Mouse (Mus musculus): Measurements from ENCODE around the gene Prpf19.
A peak's percentile ranks its signal among the peaks of the same experiment; 100 is the strongest.

Gene Prpf19

DNA sequence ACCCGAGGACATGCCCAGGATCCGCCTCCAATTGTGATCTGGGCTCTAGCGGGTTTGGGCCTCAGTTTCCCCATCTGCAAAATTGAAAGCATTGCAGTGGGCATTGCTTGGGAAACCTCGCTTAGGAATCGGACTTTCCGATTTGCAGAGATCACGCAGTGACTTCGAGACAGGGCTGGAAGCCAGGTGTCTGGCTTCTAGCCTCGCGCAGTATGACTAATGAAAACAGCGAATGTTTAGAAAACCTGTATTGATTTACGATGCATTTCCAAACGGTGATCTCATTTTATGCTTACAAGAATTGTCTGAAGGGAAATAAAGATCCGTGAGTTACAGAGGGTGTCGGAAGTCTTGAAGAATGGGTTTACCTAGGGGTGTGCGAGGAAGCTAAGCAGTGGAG is 677 bp downstream of the Prpf19 start:
- no peak for DNase-seq (ENCODE audit: low spot score)

- DNase-seq (ENCODE audit: low spot score): no peak
Observed at GRCm38 (mm10) chr19:10896849-10897248, 1.8 kb downstream of the Prpf19 start.

DNA sequence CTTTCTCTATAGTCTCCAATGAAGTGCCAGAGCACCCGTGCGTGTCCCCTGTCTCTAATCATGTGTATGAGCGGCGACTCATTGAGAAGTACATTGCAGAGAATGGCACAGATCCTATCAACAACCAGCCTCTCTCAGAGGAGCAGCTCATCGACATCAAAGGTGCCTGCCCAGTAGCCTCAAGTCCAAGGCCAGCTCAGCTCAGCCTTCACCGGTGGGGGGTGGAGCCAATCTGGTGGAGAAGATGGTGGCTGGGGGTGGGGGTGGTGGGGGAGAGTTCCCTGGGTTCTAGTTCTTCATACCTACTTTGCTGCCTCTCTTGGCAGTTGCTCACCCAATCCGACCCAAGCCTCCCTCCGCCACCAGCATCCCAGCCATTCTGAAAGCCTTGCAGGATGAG is 2.5 kb downstream of the Prpf19 start:
- DNase-seq (ENCODE audit: low spot score): no peak

- no peak for DNase-seq (ENCODE audit: low spot score)
Observed at GRCm38 (mm10) chr19:10900315-10900714, 5.3 kb downstream of the Prpf19 start.

DNA sequence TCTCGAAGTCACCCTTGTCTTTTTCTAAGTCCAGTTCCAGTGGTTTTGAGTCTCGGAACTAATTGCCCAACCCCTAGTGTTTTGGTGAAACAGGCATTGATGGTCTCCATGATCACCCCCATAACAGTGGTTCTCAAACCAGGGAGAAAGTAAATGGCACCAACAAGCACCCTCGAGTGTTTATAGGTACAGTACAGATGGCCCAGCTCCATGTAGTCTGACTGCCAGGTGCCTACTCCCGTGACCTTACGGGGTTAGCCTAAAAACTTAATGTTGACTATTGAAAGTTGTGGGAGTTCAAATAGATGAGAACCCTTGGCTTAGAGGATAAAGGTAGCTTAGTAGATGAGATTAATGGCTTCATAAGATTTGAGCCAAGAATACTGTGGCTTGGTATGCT is 6.0 kb downstream of the Prpf19 start:
- no peak for DNase-seq (ENCODE audit: low spot score)

- DNase-seq (ENCODE audit: low spot score): no peak
Observed at GRCm38 (mm10) chr19:10904512-10904911, 9.5 kb downstream of the Prpf19 start.

DNA sequence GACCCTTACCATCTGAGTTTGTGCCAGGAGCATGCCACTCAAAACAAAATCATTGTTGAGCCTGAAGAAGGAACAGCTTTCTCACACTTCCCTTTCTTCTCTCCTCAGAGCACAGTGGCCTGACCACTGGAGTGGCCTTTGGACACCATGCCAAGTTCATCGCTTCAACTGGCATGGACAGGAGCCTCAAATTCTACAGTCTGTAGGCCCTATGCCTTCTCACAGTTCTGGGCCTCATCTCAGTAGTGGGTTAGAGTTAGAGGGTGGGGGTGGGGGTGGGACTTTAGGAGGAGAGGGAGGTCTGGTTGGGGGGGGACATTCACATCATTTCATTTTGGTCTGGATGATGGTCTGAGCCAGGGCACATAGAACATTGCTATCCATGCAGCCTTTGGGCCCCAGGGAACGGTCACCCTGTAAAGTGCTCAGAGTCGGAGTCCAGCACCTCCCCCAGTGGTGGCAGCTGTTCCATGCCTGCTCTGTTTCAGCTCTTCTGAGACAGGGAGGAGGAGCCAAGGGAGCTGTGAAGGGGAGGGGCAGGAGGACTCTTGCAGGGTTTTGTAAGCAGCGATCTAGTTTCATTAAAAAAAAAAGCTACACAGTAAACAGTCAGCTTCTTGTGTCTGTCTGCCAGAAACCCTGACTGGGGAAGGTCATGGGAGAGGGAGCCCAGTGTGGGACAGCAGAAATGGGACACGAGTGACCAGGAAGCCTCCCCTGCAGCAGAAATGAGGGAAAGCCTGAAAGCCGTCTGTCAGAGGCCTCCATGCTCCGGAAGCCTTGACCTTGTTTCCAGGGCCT is 10.1 kb downstream of the Prpf19 start:
- peak; percentile 26 for DNase-seq (ENCODE audit: low spot score)

GRCm38 (mm10) chr19:10905728-10906000 is 10.6 kb downstream of the Prpf19 start:
- no peak for DNase-seq (ENCODE audit: low spot score)

GRCm38 (mm10) chr19:10907891-10908290 is 12.9 kb downstream of the Prpf19 start:
- DNase-seq (ENCODE audit: low spot score): no peak

DNA sequence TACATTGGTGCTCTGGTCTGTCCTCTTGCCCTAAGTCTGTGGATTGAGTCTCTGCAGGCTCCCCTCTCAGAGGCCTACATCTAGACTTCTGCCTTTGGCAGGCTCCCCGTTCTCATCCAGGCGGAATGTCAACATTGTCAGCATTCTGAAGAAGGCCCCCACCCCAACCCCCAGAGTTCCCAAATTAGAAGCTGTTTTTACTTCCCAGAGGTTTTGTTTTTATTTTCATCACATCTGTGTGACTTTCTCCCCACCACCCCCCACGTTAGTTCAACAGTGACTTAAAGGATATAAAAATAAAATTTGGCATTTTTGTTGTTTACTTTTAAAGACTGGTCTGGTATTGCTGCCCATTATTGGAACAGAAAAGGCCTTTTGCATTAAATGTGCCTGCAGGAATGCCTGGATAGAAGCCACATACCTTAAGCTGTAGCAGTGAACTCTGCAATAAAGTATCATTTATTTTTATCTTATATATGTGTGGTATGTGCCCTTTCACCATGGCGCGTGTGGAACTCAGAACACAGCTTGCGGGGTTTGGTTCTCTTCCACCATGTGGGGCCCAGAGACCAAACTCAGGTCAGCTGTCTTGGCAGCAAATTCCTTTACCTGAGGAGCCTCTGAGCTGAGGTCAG is 14.2 kb downstream of the Prpf19 start:
- DNase-seq (ENCODE audit: low spot score): no peak

DNA sequence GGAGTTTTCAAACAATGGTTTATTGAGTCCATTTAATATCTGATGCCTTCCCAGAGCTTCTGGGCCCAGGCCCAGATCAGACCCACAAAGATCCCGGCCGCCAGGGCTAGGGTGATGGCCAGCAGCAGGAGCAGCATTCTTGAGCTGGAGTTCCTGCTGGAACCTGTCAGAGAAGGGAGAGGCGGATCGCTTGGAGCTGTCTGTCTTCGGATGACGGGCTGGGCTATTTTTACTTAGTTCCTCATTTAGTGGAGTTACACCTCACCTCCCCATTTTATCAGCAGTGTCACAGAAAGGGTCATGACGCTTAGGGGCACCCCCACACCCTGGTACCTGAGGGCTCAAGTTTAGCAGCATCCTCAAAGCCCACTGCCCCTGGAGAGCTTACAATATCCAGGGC is 19.3 kb downstream of the Prpf19 start:
- DNase-seq (ENCODE audit: low spot score): no peak

DNA sequence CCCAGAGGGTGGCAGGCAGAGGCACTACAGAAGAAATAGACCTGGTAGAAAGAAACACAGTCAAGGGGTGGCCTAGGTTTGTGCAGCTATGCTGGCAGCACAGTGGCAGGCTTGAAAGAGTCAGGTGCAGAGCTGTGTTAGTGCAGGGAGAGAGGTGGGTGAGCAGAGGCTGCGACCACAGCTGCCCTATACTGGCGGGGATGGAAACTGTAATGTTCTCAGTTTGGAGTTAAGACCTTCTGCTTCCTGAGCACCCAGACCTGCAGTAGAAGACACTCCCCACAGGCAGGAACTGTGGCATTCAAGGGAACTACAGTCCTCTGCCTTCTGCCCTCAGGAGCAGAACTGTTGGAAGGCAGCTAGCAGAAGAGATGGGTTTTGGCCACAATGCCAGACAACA is 19.8 kb downstream of the Prpf19 start:
- no peak for DNase-seq (ENCODE audit: low spot score)

- DNase-seq (ENCODE audit: low spot score): no peak
Observed at GRCm38 (mm10) chr19:10916506-10916905, 21.5 kb downstream of the Prpf19 start.

DNA sequence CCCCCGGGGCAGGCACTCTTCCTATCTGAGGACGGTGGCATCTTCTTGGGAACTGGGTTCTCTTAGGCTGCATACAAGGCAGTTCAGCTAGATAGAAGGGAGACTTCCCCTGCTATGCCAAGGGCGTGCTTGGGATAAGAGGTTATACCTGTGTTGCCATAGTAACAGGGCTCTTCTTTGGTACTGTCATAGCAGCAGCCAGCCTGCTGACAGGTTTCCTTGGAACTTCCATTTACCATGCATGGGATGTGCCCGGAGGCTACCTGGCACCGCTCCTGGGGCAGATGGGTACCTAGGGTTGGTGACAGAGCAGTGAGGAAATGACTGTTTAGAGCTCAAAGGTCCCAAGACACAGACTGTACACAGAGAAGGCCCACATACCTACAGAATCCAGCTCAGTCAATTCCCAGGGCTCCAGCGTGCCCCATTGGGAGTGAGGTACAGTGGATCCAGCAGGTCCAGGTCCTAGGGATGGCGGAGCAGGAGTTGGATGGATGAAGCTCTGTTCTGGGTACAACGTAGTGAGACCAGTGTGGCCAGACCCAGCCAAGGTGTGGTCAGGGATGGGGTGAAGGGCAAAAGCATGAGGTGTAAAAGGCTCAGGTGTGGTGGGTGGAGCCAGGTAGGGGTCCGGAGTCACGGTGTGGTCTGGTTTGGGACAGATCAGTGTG is 23.4 kb downstream of the Prpf19 start:
- no peak for DNase-seq (ENCODE audit: low spot score)

DNA sequence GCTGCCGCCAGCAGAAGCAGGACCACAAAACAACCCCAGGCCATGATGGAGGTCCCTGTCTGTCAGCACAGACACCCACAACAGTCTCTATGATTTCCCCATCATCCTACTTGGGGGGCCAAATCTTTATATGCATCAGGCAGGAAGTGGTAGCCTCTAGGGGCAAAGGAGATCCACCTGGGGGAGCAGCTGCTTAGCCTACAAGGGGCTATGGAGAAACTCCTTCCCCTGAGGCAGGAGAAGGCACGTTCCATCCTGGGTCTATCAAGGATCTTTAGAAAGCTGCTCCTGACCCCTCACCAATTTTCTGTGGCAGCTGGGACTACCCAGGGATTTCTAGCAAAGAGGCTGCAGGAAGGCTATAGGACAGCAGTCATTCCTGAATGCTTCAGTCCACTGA is 25.5 kb downstream of the Prpf19 start, which contains the start of gene Zp1:
TSS of gene Zp1 (minus strand) at position 101 of the 400 bp plus-strand sequence.
- no peak for DNase-seq (ENCODE audit: low spot score)

GRCm38 (mm10) chr19:10921058-10921457 is 26.0 kb downstream of the Prpf19 start:
- no peak for DNase-seq (ENCODE audit: low spot score)

DNA sequence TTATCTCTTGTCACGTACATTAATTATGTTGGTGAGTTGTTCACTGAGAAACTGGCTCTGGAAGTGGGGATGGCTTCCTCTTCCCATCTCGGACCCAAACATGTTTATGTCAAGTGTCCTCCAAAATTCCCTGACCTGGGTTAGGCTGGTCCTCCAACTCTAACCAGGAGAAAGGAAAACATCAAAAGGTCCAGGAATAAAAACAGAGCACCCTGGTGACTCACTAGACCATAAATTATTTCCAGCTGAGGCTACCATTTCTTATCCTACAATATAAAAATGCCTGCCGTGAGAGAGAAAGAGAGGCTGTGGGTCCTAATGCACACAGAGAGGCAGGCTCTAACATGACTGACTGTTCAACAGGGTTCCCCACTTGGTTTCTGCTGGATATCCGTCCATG is 29.2 kb downstream of the Prpf19 start:
- no peak for DNase-seq (ENCODE audit: low spot score)

- DNase-seq (ENCODE audit: low spot score): no peak
Observed at GRCm38 (mm10) chr19:10926123-10926621, 31.1 kb downstream of the Prpf19 start.

GRCm38 (mm10) chr19:10926666-10927065 is 31.6 kb downstream of the Prpf19 start:
- no peak for DNase-seq (ENCODE audit: low spot score)

DNA sequence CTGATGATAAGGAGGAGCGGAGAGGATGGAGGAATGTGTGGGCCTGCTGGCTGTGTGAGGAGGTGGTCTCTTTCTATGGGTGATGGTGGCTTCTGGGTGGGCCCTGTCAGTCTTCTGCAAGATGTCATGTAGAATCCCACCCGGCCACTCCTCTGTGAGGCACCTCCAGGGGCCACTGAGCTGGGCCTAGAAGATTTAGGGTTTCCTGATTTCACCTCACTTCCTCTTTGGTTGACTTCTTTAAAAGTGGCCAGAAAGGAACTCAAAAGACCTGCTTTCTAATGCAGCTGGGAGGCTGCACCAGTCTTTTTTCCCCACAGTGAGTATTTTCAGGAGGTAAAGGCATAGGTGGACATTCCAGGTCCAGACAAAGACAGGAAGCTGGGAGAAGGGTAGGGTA is 35.6 kb downstream of the Prpf19 start:
- no peak for DNase-seq (ENCODE audit: low spot score)

- no peak for DNase-seq (ENCODE audit: low spot score)
Observed at GRCm38 (mm10) chr19:10935029-10935428, 40.0 kb downstream of the Prpf19 start.

DNA sequence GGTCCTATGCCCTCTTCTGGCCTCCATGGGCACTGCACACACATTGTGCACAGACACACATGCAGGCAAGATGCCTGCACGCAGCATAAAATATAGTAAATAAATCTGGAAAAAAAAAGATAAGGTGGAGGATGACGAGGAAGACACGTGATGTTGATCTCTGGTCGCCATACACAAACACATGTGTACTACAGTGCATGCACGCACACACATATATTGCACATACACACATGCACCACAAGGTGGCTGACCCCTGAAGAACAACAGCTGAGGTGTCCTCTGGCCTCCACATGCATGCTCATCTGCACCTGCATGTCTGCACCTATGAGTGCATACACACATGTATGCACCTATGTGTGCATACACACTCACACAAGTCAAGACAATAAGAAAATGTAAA is 41.0 kb downstream of the Prpf19 start:
- no peak for DNase-seq (ENCODE audit: low spot score)

DNA sequence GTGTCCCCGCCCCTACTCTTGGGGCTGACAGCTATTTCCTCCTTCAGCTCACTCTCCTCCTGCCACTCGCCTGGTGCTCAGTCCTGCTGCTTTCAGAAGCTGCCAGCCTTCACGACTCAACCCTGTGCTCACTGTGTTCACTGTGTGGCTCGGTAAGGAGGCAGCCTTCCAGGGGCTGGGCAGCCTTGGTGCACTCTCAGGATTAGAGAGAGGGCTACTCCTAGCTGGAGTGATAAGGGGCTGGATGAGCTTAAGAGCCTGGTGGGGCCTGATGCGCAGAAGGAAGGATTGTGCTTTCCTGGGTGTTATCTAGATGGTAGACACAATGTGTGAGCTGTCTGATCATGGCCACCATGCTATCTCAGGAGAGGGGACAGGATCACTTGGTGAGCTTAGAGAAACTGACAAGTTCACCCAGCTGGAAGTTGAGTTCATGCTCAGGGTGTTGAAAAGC is 42.1 kb downstream of the Prpf19 start, which contains the start of gene Ptgdr2:
TSS of gene Ptgdr2 (plus strand) at position 51 of the 454 bp plus-strand sequence.
- no peak for DNase-seq (ENCODE audit: low spot score)

Measured in ovary, postnatal 10 days (tissue).